Mouse (Mus musculus): Measurements from ENCODE around the gene Crocc2. TPM values are rescaled to one million over a fixed set of nuclear protein-coding genes. Genes with fewer than 3 reads are reported as not detected.
A peak's percentile ranks its signal among the peaks of the same experiment; 100 is the strongest.

Gene Crocc2
- polyA plus RNA-seq (2016; fragmentation: Nextera tagmentation; extraction: Ambion mirVana), result 0.33 and 0.34 TPM in 2 replicates

DNA sequence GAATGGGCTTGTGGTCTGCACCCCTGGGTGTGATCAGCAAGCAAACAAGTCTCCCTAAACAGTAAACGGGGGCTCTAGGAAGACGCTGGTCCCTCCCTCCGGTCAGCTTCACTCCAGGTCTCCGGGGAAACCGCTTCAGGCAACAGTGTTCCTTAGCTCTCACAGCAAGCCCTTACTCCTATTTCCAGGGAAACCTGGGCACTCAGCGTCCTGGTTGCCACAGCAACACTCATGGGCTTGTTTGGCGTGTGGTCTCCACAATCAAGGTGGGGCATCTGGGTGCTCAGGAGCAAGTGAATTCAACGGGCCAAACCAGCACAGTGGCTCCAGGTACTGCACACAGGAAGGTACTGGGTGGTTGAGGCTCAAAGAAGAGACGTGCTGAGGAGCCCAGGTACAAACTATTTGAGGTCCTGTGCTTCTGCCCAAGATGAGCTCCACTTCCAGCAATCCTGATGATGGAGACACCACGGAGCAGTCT is at the start of gene Crocc2:
Gene Crocc2, plus strand, starts transcription at position 431 of the 481 bp plus-strand sequence.
- 63% methylated on average over 10 of the region's 10 CpGs for WGBS
- peaks cover 4% of the 10 kb centered on the region; the same call in 1 of the 2 replicates for H3K27me3 ChIP-seq (ENCODE audit: low read depth, poor library complexity, severe bottlenecking)
- no peak within 1 kb of the TSS for H3K4me3 ChIP-seq
- H3K9me3 ChIP-seq (replicated peaks), result no peaks in the 10 kb centered on the region
- H3K27ac ChIP-seq, result no peak within 1 kb of the TSS
- peaks cover 9% of the 10 kb centered on the region for H3K4me1 ChIP-seq
- DNase-seq (ENCODE audit: low spot score), result no peak
- no peaks in the 10 kb centered on the region for H3K36me3 ChIP-seq

DNA sequence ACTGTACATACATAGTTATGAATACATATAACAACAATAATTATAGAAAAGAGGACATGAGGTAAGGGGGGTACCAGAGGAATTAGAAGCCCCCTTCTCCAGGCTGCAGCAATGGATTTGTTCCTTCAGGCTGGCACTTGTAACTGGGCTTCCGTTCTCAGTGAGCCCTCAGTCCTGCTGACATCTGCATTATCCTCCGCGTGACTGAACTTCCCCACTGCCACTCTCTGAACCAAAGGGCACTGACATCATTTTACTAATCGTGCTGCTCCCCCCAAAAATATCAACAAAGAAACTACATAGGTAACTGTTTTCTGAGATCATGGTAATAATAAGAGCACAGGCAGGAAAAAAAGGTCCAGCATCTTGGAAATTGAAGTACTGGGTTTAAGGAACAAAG is 49.7 kb upstream of the Crocc2 start:
- peaks cover 12% of the 10 kb centered on the region for H3K4me1 ChIP-seq
- no peaks in the 10 kb centered on the region for H3K9me3 ChIP-seq (replicated peaks)
- no peaks in the 10 kb centered on the region for H3K36me3 ChIP-seq
- no peak overlapping the region for H3K4me3 ChIP-seq
- H3K27ac ChIP-seq, result no peak overlapping the region
- 57% methylated on average over 4 of the region's 4 CpGs for WGBS
- H3K27me3 ChIP-seq (ENCODE audit: low read depth, poor library complexity, severe bottlenecking), result peaks cover 5% of the 10 kb centered on the region; the same call in 1 of the 2 replicates
- no peak for DNase-seq (ENCODE audit: low spot score)

DNA sequence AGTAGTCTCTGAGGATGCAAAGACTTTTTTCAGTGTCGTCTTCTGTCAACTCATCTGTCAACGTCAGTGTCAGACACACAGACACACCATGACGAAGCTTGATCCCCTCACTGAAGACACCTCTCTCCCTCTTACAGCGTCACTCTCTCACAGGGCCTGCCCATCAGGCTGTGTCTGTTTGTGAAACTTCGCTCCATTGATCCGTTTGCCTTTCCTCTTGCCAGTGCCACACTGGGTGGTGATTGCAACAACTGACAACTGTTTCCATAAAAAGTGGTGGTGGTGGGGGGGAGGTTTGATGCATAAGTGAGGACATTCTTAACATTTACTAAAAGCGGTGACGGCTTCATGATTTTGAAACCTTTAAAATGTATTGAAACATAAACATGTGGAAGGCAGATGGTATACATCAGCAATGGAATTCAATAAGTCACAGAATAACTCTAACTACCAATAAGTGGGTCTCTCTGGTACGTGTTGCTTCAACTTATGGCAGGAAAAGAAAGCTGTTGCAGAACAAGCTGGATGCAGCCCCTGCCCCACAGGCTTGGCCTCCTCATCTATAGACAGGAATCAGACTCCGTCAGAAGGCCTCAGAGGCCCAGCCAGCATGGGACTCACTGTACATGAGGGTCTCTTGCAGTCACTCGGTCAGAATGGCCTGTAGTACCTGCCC is 45.2 kb upstream of the Crocc2 start:
- no peak for DNase-seq (ENCODE audit: low spot score)
- 0 out of 2 replicates have a peak, but pooled peaks cover under 1% of the 10 kb centered on the region for H3K4me1 ChIP-seq
- 78% methylated on average over 11 of the region's 11 CpGs for WGBS
- H3K27ac ChIP-seq, result no peak overlapping the region
- no peaks in the 10 kb centered on the region for H3K36me3 ChIP-seq
- no peaks in the 10 kb centered on the region for H3K9me3 ChIP-seq (replicated peaks)
- H3K4me3 ChIP-seq, result no peak overlapping the region
- no peaks in the 10 kb centered on the region for H3K27me3 ChIP-seq (ENCODE audit: low read depth, poor library complexity, severe bottlenecking)

DNA sequence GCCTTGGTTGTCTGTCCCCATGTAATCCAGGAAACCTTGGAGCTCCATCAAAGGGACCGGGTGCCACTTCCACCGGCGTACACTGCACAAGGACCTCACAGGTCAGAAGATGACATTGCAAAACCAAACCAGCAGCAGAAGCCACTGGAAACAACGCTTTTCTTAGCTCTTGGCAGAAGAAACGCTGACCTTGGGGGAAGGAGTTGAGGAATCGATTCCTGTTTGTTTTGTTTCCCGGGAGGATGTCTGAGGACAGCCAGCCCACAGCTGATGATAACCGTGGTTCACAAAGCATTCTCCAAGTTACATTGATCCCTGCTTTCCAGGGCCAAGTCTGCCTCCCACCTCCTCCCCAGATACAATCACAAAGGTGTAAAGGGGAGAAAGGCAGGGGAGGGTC is 44.5 kb upstream of the Crocc2 start:
- H3K27me3 ChIP-seq (ENCODE audit: low read depth, poor library complexity, severe bottlenecking), result no peaks in the 10 kb centered on the region
- no peaks in the 10 kb centered on the region for H3K9me3 ChIP-seq (replicated peaks)
- WGBS, result 82% methylated on average over 8 of the region's 8 CpGs
- H3K27ac ChIP-seq, result no peak overlapping the region
- H3K4me3 ChIP-seq, result no peak overlapping the region
- no peak for DNase-seq (ENCODE audit: low spot score)
- H3K36me3 ChIP-seq, result no peaks in the 10 kb centered on the region
- H3K4me1 ChIP-seq, result peaks cover 8% of the 10 kb centered on the region

DNA sequence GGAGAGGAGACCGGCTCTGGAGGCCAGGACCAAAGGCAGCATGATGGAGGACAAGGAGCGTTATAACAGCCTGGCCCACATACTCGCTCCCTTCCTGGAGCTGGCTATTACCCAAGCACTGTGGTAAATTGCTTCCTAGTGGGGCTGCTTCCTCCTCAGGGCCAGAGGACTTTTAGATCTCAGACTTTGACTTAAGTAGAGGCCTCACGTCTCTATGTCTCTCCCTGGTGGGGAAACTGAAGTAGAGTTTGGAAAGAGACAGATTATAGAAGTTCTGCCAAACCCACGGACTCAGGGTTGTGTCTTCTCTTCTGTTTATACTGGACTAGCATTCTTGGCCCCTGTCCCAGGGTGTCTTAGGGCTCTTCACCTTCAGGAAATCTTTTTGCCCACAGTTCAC is 43.3 kb upstream of the Crocc2 start:
- Histone ChIP-seq H3K4me1 (peaks cover 14% of the 10 kb centered on the region), H3K9me3 (replicated peaks) (no peaks in the 10 kb centered on the region), H3K4me3 (no peak overlapping the region), H3K27me3 (ENCODE audit: low read depth, poor library complexity, severe bottlenecking) (no peaks in the 10 kb centered on the region), H3K27ac (no peak overlapping the region), H3K36me3 (no peaks in the 10 kb centered on the region)
- no peak for DNase-seq (ENCODE audit: low spot score)
- WGBS, result 63% methylated on average over 5 of the region's 5 CpGs

DNA sequence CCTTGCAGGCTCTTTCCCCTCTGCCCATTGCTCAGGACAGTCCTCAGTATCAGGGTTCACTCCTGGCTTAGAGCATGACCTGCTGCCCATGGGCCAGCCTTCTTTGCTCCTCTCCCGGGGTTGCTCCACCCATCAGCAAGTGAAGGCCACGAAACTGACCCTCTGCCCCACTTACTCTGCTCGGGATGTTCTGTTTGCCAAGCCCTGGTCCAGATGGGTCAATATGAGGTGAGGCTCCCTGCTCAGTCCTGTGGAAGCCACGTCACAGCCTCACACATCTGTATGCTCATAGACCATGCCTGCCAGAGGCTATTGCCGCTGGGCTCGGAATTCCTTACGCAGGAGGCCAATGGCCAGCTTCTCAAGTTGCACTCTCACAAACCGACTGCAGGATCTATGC is 40.3 kb upstream of the Crocc2 start:
- DNase-seq (ENCODE audit: low spot score), result no peak
- H3K9me3 ChIP-seq (replicated peaks), result no peaks in the 10 kb centered on the region
- 0 out of 2 replicates have a peak overlapping the region, but pooled peaks have one; percentile 30 for H3K27ac ChIP-seq
- H3K27me3 ChIP-seq (ENCODE audit: low read depth, poor library complexity, severe bottlenecking), result no peaks in the 10 kb centered on the region
- peaks cover 14% of the 10 kb centered on the region for H3K4me1 ChIP-seq
- H3K4me3 ChIP-seq, result no peak overlapping the region
- no peaks in the 10 kb centered on the region for H3K36me3 ChIP-seq
- WGBS, result 86% methylated on average over 8 of the region's 8 CpGs

DNA sequence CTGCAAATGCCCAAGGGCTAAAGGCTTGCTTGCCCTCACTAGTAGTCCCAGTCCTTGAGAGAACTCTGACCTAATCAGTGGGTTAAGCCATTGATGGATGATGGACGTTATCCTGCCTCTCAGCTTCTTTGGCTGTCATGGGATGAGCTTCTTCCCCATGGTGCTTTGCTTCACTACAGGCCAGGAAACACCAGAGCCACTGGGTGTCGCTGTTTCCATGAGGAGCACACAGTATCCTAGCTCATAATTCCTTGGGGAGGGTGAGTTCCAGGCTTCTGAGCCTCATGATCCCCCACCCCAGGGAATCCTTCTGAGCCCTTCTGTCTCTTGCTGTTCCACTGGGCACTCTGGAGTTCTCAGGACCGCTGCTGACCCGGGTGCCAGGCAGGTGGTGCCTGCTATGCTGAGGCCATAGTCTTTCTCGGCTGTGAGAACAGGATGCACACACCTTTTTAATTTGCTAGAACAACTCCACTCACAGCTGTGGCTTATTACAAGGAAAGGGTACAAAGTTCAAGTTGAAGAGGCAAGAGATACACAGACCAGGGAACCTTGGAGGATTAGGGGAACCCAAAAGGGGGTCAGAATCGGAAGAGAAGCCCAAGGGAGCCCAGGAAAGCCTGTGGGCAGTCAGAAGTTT is 39.7 kb upstream of the Crocc2 start:
- Histone ChIP-seq H3K27me3 (ENCODE audit: low read depth, poor library complexity, severe bottlenecking) (no peaks in the 10 kb centered on the region), H3K27ac (peak overlapping the region; percentile 30; the same call in 1 of the 2 replicates)
- 25% methylated on average over 6 of the region's 6 CpGs for WGBS

DNA sequence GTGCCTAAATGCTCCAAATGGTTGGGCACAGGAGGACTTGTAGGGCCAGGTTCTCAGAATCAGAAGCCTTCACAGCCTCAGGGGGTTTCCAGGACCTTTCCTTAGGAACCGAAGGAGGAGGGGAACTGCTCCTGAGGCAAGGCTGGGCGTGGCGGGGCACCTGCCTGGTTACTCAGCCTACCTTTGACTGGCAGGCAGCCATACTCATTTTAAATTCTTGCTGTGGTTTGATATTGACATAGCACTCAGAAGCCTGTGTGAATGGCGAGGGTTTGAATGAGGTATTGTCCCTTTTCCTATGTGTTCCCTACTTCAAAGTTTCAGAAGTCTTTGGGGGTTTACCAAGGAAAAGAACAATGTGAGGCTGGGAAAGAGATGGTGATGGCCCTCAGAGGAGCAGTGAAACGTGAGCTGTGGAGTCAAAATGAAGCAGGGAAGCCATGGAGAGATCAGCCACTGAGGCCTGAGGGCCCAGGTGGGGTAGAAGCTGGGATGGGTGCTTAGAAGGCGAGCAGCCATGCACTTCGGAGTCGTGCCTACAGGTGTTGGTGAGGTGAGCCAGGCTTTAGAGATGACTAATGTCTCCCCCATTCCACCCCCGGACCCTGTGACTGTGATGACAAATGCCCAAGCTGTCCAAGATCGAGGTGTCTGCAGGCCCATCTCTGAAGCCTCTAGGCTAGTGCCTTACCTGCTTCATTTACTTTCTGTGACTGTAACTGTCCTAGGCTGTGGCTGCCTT is 38.1 kb upstream of the Crocc2 start:
- Histone ChIP-seq H3K27ac (no peak overlapping the region), H3K36me3 (no peaks in the 10 kb centered on the region), H3K4me1 (peaks cover 14% of the 10 kb centered on the region), H3K27me3 (ENCODE audit: low read depth, poor library complexity, severe bottlenecking) (no peaks in the 10 kb centered on the region), H3K9me3 (replicated peaks) (no peaks in the 10 kb centered on the region), H3K4me3 (no peak overlapping the region)
- no peak for DNase-seq (ENCODE audit: low spot score)
- WGBS, result 77% methylated on average over 10 of the region's 10 CpGs

More for the DNA sequence above, 39.7 kb upstream of the Crocc2 start:
- no peak overlapping the region for H3K4me3 ChIP-seq
- H3K36me3 ChIP-seq, result no peaks in the 10 kb centered on the region
- DNase-seq (ENCODE audit: low spot score), result peak; percentile 64
- H3K4me1 ChIP-seq, result peaks cover 14% of the 10 kb centered on the region
- no peaks in the 10 kb centered on the region for H3K9me3 ChIP-seq (replicated peaks)

DNA sequence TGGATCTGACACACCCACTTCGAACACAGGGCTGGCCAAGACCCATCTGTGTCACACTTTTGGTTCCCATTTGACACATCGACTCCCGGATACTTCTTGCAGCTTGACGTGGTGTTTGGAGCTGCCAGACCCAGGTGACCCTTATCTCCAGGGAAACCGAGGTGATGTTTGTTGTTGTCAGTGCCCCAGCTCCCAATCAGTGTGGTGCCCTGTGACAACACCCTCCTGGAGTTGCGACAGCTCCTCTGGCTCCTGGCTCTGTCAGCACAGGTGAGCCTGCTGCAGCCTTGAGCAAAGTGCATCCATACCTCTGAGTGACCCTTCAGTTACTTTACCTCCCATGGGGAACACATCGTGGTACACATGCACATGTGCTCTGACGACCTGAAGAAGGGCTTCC is 35.8 kb upstream of the Crocc2 start:
- Histone ChIP-seq H3K27me3 (ENCODE audit: low read depth, poor library complexity, severe bottlenecking) (no peaks in the 10 kb centered on the region), H3K4me1 (peaks cover 14% of the 10 kb centered on the region), H3K4me3 (no peak overlapping the region), H3K9me3 (replicated peaks) (no peaks in the 10 kb centered on the region), H3K27ac (no peak overlapping the region), H3K36me3 (no peaks in the 10 kb centered on the region)
- WGBS, result 67% methylated on average over 8 of the region's 8 CpGs
- no peak for DNase-seq (ENCODE audit: low spot score)

DNA sequence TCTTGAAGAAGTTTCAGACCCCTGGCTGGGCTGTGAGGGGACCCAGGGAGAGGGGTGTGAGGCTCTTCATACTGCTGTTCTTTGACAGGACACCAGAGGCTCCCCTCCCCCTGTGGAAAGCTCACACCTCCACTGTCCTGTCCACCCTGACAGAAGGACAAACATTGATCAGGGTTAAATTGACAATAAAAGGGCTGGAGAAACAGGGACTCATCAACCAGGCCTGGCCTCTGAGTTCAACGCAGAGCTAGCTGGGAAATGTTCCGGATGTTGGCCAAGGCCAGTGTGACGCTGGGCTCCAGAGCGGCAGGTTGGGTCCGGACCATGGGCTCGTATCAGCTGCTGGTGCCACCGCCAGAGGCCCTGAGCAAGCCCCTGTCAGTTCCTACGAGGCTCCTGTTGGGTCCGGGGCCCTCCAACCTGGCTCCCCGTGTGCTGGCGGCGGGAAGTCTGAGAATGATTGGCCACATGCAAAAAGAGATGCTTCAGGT is 33.4 kb upstream of the Crocc2 start, which contains the start of gene Agxt:
Gene Agxt, plus strand, starts transcription at position 205 of the 491 bp plus-strand sequence.
- H3K9me3 ChIP-seq (replicated peaks), result no peaks in the 10 kb centered on the region
- H3K27me3 ChIP-seq (ENCODE audit: low read depth, poor library complexity, severe bottlenecking), result no peaks in the 10 kb centered on the region
- no peaks in the 10 kb centered on the region for H3K36me3 ChIP-seq
- no peak within 1 kb of the TSS for H3K27ac ChIP-seq
- DNase-seq (ENCODE audit: low spot score), result no peak
- H3K4me3 ChIP-seq, result no peak within 1 kb of the TSS
- 89% methylated on average over 12 of the region's 12 CpGs for WGBS
- H3K4me1 ChIP-seq, result peaks cover 5% of the 10 kb centered on the region; the same call in 1 of the 2 replicates

DNA sequence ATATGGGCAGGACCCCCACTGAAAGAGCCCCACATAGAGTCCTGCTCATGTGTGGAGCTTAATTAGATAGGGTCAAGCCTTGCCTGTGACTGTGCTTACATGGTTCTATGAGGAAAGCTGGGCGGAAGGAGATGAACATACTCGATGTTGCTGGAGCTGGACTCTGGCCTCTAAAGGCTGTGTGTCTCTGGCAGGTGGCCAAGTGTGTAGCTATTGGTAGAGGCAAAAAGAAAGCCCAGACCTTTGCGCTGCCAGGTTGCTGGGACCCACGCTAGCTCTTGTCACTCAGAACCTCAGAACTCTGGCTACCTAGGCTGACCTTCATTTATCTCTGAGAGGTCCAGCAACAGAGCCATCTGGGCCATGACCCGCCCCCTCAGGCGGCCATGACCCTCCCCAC is 30.0 kb upstream of the Crocc2 start:
- Histone ChIP-seq H3K27me3 (ENCODE audit: low read depth, poor library complexity, severe bottlenecking) (no peaks in the 10 kb centered on the region), H3K4me3 (no peak overlapping the region), H3K4me1 (peaks cover 5% of the 10 kb centered on the region; the same call in 1 of the 2 replicates), H3K9me3 (replicated peaks) (no peaks in the 10 kb centered on the region), H3K27ac (no peak overlapping the region), H3K36me3 (no peaks in the 10 kb centered on the region)
- WGBS, result 91% methylated on average over 6 of the region's 6 CpGs
- DNase-seq (ENCODE audit: low spot score), result no peak

DNA sequence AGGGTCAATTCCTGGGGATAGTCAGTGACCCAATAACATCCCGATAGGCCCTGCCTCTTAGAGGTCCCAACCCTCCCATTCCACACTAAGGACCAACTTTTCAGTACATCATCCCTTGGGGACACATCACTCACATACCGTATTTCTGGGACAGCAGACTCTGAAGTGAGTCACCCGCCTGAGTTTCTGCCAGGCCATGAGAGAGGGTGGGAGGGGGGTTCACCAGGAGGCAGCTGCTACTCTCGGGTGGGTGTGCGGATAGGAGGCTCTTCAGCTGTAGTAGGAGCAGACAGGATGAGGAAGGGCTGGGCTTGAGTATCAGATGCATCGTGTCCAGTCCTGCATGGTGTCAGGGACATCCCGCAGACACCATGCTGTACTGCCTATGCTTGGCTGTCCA is 28.8 kb upstream of the Crocc2 start:
- 83% methylated on average over 7 of the region's 7 CpGs for WGBS
- no peaks in the 10 kb centered on the region for H3K27me3 ChIP-seq (ENCODE audit: low read depth, poor library complexity, severe bottlenecking)
- no peak overlapping the region for H3K4me3 ChIP-seq

More for the DNA sequence above, 28.8 kb upstream of the Crocc2 start:
- Histone ChIP-seq H3K4me1 (peaks cover 10% of the 10 kb centered on the region), H3K9me3 (replicated peaks) (no peaks in the 10 kb centered on the region), H3K36me3 (no peaks in the 10 kb centered on the region), H3K27ac (no peak overlapping the region)
- DNase-seq (ENCODE audit: low spot score), result no peak
